Mouse (Mus musculus) thymus, adult 2 months (tissue): ENCODE results near the gene Cdk14.

Experiments used
- CTCF ChIP-seq: fragments of 200-500 bp; IDR thresholded peaks from 2 replicates; pipeline ENCODE4 v1.5.1; 2012; ENCODE audit warnings: mild to moderate bottlenecking, control low read depth, low read length, moderate library complexity, borderline replicate concordance; ENCODE audit not compliant: control insufficient read depth, poor library complexity, insufficient read depth; ENCODE audit errors: extremely low read depth
- POLR2A ChIP-seq: fragments of 200-500 bp; IDR thresholded peaks from 2 replicates; pipeline ENCODE4 v1.6.1; 2012; ENCODE audit warnings: mild to moderate bottlenecking, low read length, control low read depth, moderate library complexity; ENCODE audit not compliant: control insufficient read depth, poor library complexity, insufficient read depth; ENCODE audit errors: extremely low read depth

DNA sequence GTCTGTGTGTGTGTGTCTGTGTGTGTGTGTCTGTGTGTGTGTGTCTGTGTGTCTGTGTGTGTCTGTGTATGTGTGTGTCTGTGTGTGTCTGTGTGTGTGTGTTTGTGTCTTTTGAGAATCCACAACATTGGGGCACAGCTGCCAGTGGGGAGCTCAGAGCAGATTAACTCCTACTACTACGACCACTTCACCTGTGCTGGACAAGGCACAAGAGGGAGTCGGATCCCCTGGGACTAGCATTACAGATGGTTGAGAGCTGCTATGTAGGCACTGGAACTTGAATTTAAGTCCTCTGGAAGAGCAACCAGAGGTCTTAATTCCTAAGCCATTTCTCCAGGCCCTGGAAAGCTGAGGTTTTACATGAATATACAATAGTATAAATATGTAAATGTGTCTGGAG lies 433.9 kb downstream of the Cdk14 start:
- TF ChIP-seq CTCF (no peak), POLR2A (no peak)
